9 mouse cellular contexts compared by ENCODE assay signal in genomic region chr15:91969378-91969777, GRCm38 (mm10).
A peak's percentile ranks its signal among the peaks of the same experiment; 100 is the strongest.
DNase-seq lines count a peak whose midpoint lies in the region.
"Had no signal": no experiment of that assay in that cellular context is flagged by ENCODE, and none has a peak within 500 bp of the region (broad histone marks: within the 10 kb centered on the region; RNA-seq: fewer than 3 reads in every experiment).

No protein-coding gene starts in this region.

- intact Hi-C loops in heart, postnatal 25 days (cut with DNase I): loop anchor here (1.0 kb wide), 1 partner anchor 262 kb away; no protein-coding TSS in a partner anchor
- intact Hi-C loops in gastrocnemius, postnatal 36 days (cut with DNase I): loop anchor here (2.0 kb wide), 1 partner anchor 261 kb away; no protein-coding TSS in a partner anchor

- DNase-seq in heart, adult 18-20 months: peak; percentile 6 to 40
- DNase-seq in heart, postnatal 25 days (ENCODE audit: low spot score): no peak
- peak; percentile 80 for DNase-seq in ZHBTc4 (ENCODE audit: low read depth, low spot score)
- DNase-seq in cerebellum, postnatal 36 days: peak; percentile 79 to 80
- peak; percentile 10 to 27 for DNase-seq in gastrocnemius, postnatal 36 days
- peak; percentile 82 to 83 for DNase-seq in layer of hippocampus, postnatal 10 days (ENCODE audit: low spot score in 2 of 2)
- DNase-seq in lung, postnatal 36 days: peak; percentile 41
- DNase-seq in telencephalon, adult 2 months (ENCODE audit: low read depth, low spot score): peak; percentile 60
- DNase-seq: liver, embryonic 13.5 days had no signal
